Mouse (Mus musculus): Measurements from ENCODE around the gene Polh. TPM values are rescaled to one million over a fixed set of nuclear protein-coding genes. Genes with fewer than 3 reads are reported as not detected.
A peak's percentile ranks its signal among the peaks of the same experiment; 100 is the strongest.

The Polh gene
- polyA plus RNA-seq (2012; rRNA removed) = 10.8 and 11.0 TPM in 2 replicates

DNA sequence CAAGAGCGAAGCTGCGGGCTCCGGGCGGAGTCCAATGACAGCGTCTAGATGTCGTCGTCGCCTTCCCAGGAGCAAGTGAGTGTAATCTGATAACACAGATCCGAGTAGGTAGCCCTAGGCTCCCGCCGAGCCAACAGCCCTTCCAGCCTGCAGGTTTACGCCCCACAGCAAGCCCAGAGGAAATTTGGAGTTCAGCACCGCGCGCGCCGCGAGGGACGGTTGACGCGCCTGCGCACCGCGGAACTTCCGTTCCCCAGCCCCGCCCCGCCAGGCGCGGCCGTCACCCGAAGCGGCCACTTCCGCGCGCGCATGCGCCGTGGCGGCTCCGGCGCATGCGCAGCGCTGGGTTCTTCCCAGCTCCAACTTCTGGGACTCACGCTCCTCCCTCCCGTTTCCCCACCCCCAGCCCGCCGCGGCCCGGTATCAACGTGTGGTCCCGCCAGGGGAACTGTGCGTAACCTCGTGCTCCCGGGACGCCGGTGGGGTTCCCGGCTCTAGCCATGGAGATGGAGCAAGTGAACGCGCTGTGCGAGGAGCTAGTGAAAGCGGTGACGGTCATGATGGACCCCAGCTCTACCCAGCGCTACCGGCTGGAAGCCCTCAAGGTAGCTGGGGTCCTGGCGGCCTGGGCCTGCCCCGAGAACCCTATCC is at the start of gene Polh, which contains the start of gene Xpo5:
Gene Polh, minus strand, starts transcription at position 225 of the 651 bp plus-strand sequence.
Gene Xpo5, plus strand, starts transcription at position 362 of the 651 bp plus-strand sequence.
- peak; percentile 57 for TF ChIP-seq POLR2A (IDR thresholded peaks at IDR 0.05; ENCODE audit: borderline replicate concordance, extremely low read depth, insufficient read depth, insufficient read length, poor library complexity, severe bottlenecking)
- TF ChIP-seq CTCF (IDR thresholded peaks at IDR 0.05; ENCODE audit: borderline replicate concordance, extremely low read depth, insufficient read depth, insufficient read length) = no peak
- peak; percentile 98 for DNase-seq (ENCODE audit: low read depth)

DNA sequence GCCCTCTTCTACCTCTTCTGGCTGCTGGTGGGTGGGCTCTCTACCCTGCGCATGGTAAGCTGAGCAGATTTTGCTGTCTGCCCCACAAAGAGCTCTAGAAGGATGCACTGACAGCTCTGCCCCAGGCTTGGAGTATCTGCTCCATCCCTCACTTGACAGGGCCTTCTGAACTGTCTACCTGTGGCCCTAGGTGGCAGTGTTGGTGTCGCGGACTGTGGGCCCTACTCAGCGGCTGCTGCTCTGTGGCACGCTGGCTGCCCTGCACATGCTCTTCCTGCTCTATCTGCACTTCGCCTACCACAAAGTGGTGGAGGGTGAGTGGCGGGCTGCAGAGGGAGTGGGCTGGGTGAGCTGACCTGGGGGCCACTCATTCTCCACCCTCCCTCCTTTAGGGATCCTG is 48.7 kb upstream of the Polh start:
- TF ChIP-seq POLR2A (IDR thresholded peaks at IDR 0.05; ENCODE audit: borderline replicate concordance, extremely low read depth, insufficient read depth, insufficient read length, poor library complexity, severe bottlenecking) = no peak
- TF ChIP-seq CTCF (IDR thresholded peaks at IDR 0.05; ENCODE audit: borderline replicate concordance, extremely low read depth, insufficient read depth, insufficient read length) = no peak
- DNase-seq (ENCODE audit: low read depth) = no peak

DNA sequence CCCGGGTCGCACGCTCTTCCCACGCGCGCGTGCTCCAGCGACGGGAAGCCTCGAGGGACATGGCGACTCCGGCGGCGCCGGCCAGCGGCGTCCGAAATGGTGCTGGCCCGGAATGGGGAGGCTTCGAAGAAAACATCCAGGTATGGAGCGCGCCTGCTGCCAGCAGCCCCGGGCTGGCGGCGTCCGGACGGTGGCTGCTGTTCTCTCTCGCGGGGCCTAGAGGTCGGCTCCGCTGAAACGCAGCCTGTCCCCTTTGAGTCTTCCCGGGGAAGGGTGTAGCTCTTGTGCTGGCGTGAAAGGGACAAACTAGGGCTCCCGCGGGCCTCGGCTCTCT is 45.7 kb upstream of the Polh start:
- no peak for DNase-seq (ENCODE audit: low read depth)

DNA sequence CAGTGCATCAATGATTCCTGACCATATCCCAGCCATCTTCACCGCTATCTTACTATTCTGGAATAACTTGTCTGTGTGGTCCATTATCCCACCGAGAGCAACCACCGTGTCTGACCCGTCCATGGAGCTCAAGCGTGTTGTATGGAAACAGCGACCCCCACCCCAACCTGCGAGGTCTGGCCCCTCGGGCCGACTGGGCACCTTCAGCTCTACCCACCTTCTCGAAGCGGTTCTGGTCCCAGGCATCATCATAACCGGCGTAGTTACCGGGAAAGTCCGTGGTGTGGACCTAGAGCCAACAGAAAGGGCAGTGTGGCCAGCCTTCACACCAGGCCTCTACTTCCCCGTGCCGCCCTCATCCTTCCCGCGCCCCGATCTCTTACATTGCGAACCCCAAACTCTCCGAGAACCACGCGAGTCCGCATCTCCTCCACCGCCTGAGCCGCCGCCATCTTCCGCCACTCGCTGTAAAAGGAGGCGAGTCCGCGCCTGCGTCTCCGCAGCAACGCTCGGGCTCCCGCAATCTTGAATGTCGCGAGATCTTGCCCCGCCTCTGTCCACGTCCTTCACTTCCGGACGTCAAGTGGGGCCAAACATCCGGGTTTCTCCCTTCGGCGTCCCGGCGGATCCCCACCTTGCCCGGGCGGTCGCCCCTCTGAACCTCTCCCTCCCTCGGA is 45.2 kb upstream of the Polh start, which contains the start of the genes Polr1c and Yipf3:
Gene Polr1c, minus strand, starts transcription at position 543 of the 677 bp plus-strand sequence.
Gene Yipf3, plus strand, starts transcription at position 569 of the 677 bp plus-strand sequence.
- peak; percentile 98 for DNase-seq (ENCODE audit: low read depth)
- TF ChIP-seq POLR2A (IDR thresholded peaks at IDR 0.05; ENCODE audit: borderline replicate concordance, extremely low read depth, insufficient read depth, insufficient read length, poor library complexity, severe bottlenecking) (peak; percentile 59; the same call in 1 of the 2 replicates), CTCF (IDR thresholded peaks at IDR 0.05; ENCODE audit: borderline replicate concordance, extremely low read depth, insufficient read depth, insufficient read length) (no peak)

More for the DNA sequence above, 45.7 kb upstream of the Polh start:
- TF ChIP-seq CTCF (IDR thresholded peaks at IDR 0.05; ENCODE audit: borderline replicate concordance, extremely low read depth, insufficient read depth, insufficient read length) = no peak
- TF ChIP-seq POLR2A (IDR thresholded peaks at IDR 0.05; ENCODE audit: borderline replicate concordance, extremely low read depth, insufficient read depth, insufficient read length, poor library complexity, severe bottlenecking) = no peak

DNA sequence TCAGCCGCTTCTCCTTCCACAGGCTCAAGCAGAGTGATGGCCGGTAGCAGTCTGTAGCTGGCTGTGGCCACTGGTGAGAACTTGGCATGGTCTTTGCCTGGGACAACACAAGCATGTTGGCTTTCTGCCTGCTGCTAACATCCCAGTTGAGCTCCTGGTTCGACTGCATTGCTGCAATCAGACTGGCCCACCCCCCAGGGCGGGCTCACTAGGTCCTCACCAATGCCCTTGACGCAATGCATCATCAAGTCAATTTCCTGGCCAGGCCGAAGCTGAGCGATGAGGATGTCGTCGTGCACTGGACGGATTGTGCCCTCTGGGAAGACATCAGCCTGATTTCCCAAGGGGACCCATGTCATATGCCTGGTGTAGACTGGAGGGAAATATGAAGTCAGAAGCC is 42.1 kb upstream of the Polh start:
- TF ChIP-seq CTCF (IDR thresholded peaks at IDR 0.05; ENCODE audit: borderline replicate concordance, extremely low read depth, insufficient read depth, insufficient read length) (no peak), POLR2A (IDR thresholded peaks at IDR 0.05; ENCODE audit: borderline replicate concordance, extremely low read depth, insufficient read depth, insufficient read length, poor library complexity, severe bottlenecking) (no peak)
- no peak for DNase-seq (ENCODE audit: low read depth)

DNA sequence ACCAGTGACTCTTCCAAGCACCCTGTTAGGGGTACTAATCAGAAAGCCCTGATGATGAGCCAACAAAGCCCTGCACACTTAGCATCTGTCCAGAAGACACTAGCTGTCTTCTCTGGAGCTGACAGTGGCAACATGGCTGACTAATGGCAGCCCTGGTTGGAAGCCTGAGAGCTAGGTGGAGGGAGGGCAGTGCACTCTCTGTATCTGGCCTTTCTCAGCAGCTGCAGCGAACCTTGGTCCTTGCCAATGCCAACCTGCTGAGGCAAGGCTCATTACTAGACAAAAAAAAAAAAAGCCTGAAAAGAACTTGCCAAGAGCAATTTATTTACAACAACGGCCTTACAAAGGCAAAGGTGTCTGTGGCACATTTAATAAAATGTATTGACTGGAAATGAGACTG is 41.2 kb upstream of the Polh start:
- no peak for TF ChIP-seq POLR2A (IDR thresholded peaks at IDR 0.05; ENCODE audit: borderline replicate concordance, extremely low read depth, insufficient read depth, insufficient read length, poor library complexity, severe bottlenecking)
- no peak for TF ChIP-seq CTCF (IDR thresholded peaks at IDR 0.05; ENCODE audit: borderline replicate concordance, extremely low read depth, insufficient read depth, insufficient read length)
- DNase-seq (ENCODE audit: low read depth) = no peak

DNA sequence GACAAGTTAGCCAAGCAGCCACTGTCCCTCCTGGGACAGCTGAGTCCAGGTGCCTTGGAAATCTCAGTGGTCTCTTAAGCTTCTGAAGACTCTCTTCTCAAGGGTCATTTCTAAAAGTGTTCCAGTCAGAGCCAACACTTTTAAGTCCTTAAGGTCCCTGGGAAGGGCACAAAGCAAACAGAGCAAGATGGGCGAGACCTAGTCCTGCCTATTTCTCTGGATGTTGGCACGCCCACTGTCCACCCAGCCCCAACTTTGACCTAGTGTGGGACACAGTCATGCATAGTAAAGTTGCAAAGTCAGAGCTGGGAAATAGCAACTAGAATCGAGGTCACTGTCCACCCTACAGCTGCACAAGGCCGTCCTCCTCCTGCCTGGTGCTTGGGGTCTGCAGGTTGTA is 40.5 kb upstream of the Polh start:
- no peak for DNase-seq (ENCODE audit: low read depth)
- TF ChIP-seq POLR2A (IDR thresholded peaks at IDR 0.05; ENCODE audit: borderline replicate concordance, extremely low read depth, insufficient read depth, insufficient read length, poor library complexity, severe bottlenecking) (no peak), CTCF (IDR thresholded peaks at IDR 0.05; ENCODE audit: borderline replicate concordance, extremely low read depth, insufficient read depth, insufficient read length) (no peak)

DNA sequence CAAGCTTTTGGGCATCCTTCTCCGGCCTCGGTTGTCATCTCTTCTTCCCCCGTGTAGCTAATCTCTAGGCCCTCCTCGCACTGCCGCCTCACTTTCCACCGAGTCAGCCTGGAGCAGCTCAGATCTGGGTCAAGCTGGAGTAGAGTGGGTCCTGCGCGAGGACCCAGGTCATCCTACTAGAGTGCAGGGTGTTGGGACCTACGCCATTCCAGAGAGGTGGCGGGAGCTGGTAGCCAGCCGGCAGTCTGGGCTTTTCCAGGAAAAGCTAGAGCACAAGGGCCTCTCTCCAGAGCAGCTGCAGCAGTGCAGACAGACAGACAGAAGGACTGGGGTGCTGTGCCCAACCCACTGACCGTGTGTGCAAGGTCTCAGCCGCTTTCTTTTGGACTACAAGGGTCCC is 39.8 kb upstream of the Polh start:
- DNase-seq (ENCODE audit: low read depth) = no peak
- TF ChIP-seq CTCF (IDR thresholded peaks at IDR 0.05; ENCODE audit: borderline replicate concordance, extremely low read depth, insufficient read depth, insufficient read length) = no peak
- TF ChIP-seq POLR2A (IDR thresholded peaks at IDR 0.05; ENCODE audit: borderline replicate concordance, extremely low read depth, insufficient read depth, insufficient read length, poor library complexity, severe bottlenecking) = no peak

DNA sequence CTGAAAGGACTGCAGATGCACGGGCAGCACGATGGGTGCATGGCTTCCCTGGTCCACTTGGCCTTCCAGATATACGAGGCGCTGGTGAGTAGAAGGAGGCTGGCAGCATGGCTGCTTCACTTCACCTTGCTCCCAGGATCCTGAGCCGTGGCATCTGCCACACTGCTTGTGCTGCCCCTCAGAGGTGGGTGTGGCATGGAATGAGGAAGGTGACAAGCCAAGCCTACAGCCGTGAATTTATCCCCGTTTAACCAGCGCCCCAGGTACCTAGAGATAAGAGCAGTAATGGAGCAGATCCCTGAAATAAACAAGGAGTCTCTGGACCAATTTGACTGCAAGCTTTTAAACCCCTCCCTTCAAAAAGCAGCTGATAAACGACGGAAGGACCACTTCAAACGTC is 39.0 kb upstream of the Polh start:
- no peak for DNase-seq (ENCODE audit: low read depth)
- TF ChIP-seq CTCF (IDR thresholded peaks at IDR 0.05; ENCODE audit: borderline replicate concordance, extremely low read depth, insufficient read depth, insufficient read length) = no peak
- TF ChIP-seq POLR2A (IDR thresholded peaks at IDR 0.05; ENCODE audit: borderline replicate concordance, extremely low read depth, insufficient read depth, insufficient read length, poor library complexity, severe bottlenecking) = no peak

DNA sequence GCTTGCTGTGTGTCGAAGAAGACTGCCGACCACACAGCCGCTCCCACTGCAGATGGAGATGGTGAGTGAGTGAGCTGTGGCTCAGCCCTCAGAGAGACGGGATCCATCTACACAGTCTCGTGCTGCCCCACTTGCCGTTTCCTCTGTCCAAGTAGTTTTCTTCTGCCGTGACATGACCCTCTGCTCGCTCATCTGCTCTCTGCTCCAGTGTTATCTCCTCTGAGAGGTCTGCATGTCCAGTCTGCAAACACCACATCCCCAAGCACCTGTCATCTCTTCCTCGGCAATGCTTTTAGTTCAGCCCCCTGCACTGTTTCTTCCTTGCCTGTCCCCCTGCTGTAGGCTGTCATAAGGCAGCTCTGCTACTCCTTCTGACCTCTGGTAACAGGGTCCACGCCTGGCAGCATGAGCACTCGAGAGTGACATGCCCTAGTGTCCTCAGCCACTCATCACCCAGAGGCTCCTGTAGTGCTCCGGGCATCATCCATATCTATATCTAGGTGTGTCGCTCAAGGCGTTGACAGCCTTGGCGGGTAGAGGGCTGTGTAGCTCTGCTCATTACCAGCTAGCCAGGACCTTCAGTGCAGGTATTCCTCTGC is 37.2 kb upstream of the Polh start:
- TF ChIP-seq POLR2A (IDR thresholded peaks at IDR 0.05; ENCODE audit: borderline replicate concordance, extremely low read depth, insufficient read depth, insufficient read length, poor library complexity, severe bottlenecking) (no peak), CTCF (IDR thresholded peaks at IDR 0.05; ENCODE audit: borderline replicate concordance, extremely low read depth, insufficient read depth, insufficient read length) (no peak)

DNA sequence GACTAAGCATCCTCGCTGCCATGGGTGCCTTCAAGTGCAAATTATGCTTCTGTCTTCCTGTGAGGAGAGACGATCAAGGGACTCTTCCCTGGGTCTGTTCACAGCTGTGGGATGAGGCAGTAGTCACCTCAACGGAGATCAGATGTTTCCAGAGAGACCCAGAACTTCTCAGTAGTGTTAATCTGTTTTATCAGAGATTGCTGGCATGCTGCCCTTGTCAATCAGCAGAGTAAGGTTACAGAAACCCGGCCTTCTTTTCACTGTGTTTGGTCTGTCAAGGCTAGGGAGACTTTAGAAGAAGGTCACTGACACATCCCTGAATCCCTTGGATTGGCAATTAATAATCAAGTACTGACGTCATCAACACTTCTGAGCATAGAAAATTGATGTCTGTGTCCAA is 35.0 kb upstream of the Polh start:
- DNase-seq (ENCODE audit: low read depth) = no peak
- TF ChIP-seq CTCF (IDR thresholded peaks at IDR 0.05; ENCODE audit: borderline replicate concordance, extremely low read depth, insufficient read depth, insufficient read length) (no peak), POLR2A (IDR thresholded peaks at IDR 0.05; ENCODE audit: borderline replicate concordance, extremely low read depth, insufficient read depth, insufficient read length, poor library complexity, severe bottlenecking) (no peak)

More for the DNA sequence above, 37.2 kb upstream of the Polh start:
- DNase-seq (ENCODE audit: low read depth) = no peak
